Mouse (Mus musculus): ENCODE measurements around the gene Paqr8.

DNA sequence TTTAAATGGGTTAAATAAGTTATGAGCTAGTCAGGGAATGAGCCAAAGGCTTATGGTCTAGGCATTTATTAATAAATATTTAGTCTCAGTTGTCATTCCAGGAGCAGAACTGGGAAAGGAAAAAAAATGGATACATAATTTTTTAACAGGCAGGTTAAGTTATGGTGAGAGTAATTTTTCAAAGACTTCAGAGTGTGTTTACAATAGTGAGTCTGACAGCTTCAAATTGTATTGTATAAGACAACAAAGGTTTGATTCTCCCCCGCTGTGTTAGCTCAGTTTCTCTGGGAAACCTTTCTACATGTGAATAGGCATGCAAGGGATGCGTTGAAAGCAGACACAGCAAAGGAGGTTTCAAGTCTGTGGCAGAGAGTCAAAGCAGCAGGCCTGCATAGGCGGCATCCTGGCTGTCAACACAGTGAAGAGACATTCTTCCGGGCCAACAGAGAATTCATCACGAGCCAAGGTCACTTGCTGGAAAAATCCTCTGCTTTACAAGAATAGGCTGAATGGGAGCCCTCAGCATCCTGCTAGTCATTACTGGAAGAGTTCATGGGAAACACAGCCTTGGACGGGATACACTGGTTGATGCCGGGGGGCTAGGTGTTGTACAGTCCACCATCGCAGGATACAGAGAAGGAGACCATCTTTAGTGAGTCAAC lies 23.0 kb upstream of the Paqr8 start:
- TF ChIP-seq CTCF (IDR thresholded peaks at IDR 0.05; ENCODE audit: control insufficient read depth, insufficient read depth, insufficient read length): no peak
- no peak for TF ChIP-seq USF1 (IDR thresholded peaks at IDR 0.05; ENCODE audit: low read depth)
- no peak for TF ChIP-seq MYOD1 (IDR thresholded peaks at IDR 0.05; ENCODE audit: control insufficient read depth, insufficient read length, low read depth)
- no peak for TF ChIP-seq FOSL1 (IDR thresholded peaks at IDR 0.05; ENCODE audit: insufficient read depth, low read length, poor library complexity, severe bottlenecking)
- TF ChIP-seq MYOG (IDR thresholded peaks at IDR 0.05; ENCODE audit: control insufficient read depth, extremely low read depth, insufficient read length): no peak
- TF ChIP-seq CEBPB (IDR thresholded peaks at IDR 0.05; ENCODE audit: low read depth): no peak
